Mouse (Mus musculus): ENCODE results near the gene Ddah1. TPM values are rescaled to one million over a fixed set of nuclear protein-coding genes. Genes with fewer than 3 reads are reported as not detected.

Gene Ddah1
- polyA plus RNA-seq, 1 experiment from 2014 or later: 24.7 TPM

- Histone ChIP-seq H3K27ac (0 out of 2 replicates have a peak overlapping the region, but pooled peaks have one; percentile 30), H3K4me1 (replicated peaks) (0 out of 2 replicates have a peak, but pooled peaks cover 3% of the 10 kb centered on the region), H3K4me3 (no peak overlapping the region), H3K27me3 (ENCODE audit: insufficient read depth, poor library complexity, severe bottlenecking) (no peaks in the 10 kb centered on the region), H3K9me3 (no peaks in the 10 kb centered on the region), H3K36me3 (no peaks in the 10 kb centered on the region; the same call in 1 of the 2 replicates)
- DNase-seq (ENCODE audit: low spot score): no peak
- 81% methylated on average over 10 of the region's 10 CpGs for WGBS
Observed at GRCm38 (mm10) chr3:145798042-145798441, 39.6 kb downstream of the Ddah1 start.

GRCm38 (mm10) chr3:145798751-145799188 is 40.3 kb downstream of the Ddah1 start:
- H3K4me3 ChIP-seq: no peak overlapping the region
- DNase-seq (ENCODE audit: low spot score): no peak
- H3K36me3 ChIP-seq: no peaks in the 10 kb centered on the region; the same call in 1 of the 2 replicates
- H3K27me3 ChIP-seq (ENCODE audit: insufficient read depth, poor library complexity, severe bottlenecking): no peaks in the 10 kb centered on the region
- H3K9me3 ChIP-seq: no peaks in the 10 kb centered on the region
- 0 out of 2 replicates have a peak, but pooled peaks cover 3% of the 10 kb centered on the region for H3K4me1 ChIP-seq (replicated peaks)
- no peak overlapping the region for H3K27ac ChIP-seq
- 75% methylated on average over 6 of the region's 6 CpGs for WGBS

- H3K4me1 ChIP-seq (replicated peaks): 0 out of 2 replicates have a peak, but pooled peaks cover 3% of the 10 kb centered on the region
- 83% methylated on average over 3 of the region's 3 CpGs for WGBS
Observed at GRCm38 (mm10) chr3:145799365-145799764, 40.9 kb downstream of the Ddah1 start.

GRCm38 (mm10) chr3:145802106-145802505 is 43.6 kb downstream of the Ddah1 start:
- Histone ChIP-seq H3K27ac (no peak overlapping the region), H3K9me3 (no peaks in the 10 kb centered on the region), H3K36me3 (no peaks in the 10 kb centered on the region), H3K27me3 (ENCODE audit: insufficient read depth, poor library complexity, severe bottlenecking) (no peaks in the 10 kb centered on the region), H3K4me1 (replicated peaks) (peaks cover 24% of the 10 kb centered on the region), H3K4me3 (no peak overlapping the region)
- no peak for DNase-seq (ENCODE audit: low spot score)
- 82% methylated on average over 6 of the region's 6 CpGs for WGBS

More at GRCm38 (mm10) chr3:145799365-145799764, 40.9 kb downstream of the Ddah1 start:
- Histone ChIP-seq H3K36me3 (no peaks in the 10 kb centered on the region), H3K4me3 (no peak overlapping the region), H3K9me3 (no peaks in the 10 kb centered on the region), H3K27me3 (ENCODE audit: insufficient read depth, poor library complexity, severe bottlenecking) (no peaks in the 10 kb centered on the region), H3K27ac (0 out of 2 replicates have a peak overlapping the region, but pooled peaks have one; percentile 12)
- DNase-seq (ENCODE audit: low spot score): no peak

- Histone ChIP-seq H3K4me1 (replicated peaks) (peaks cover 27% of the 10 kb centered on the region), H3K27ac (peak overlapping the region; percentile 50), H3K36me3 (no peaks in the 10 kb centered on the region), H3K27me3 (ENCODE audit: insufficient read depth, poor library complexity, severe bottlenecking) (no peaks in the 10 kb centered on the region), H3K4me3 (no peak overlapping the region), H3K9me3 (no peaks in the 10 kb centered on the region)
- WGBS: 39% methylated on average over 4 of the region's 4 CpGs
- DNase-seq (ENCODE audit: low spot score): no peak
Observed at GRCm38 (mm10) chr3:145805848-145806247, 47.4 kb downstream of the Ddah1 start.

DNA sequence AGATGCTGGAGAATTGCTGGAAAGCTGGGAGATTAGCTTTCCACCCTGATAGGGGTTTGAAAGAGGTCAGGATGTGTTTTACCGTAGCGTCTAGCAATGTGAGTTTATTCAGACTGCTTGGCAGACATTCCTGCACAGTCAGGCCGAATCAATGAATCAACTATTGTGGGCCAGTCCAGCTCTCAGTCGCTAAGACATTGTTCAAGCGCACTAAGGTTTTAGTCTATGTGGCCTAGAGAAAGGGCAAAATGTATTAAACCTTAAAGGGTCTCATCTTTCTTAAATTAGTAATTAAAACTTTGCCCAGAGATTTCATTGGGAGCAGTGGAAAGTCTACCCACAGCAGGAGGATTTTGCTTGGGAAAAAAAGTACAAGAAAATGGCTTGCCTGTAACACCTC is 48.0 kb downstream of the Ddah1 start:
- no peaks in the 10 kb centered on the region for H3K27me3 ChIP-seq (ENCODE audit: insufficient read depth, poor library complexity, severe bottlenecking)
- H3K36me3 ChIP-seq: no peaks in the 10 kb centered on the region
- 27% methylated on average over 5 of the region's 5 CpGs for WGBS
- no peak for DNase-seq (ENCODE audit: low spot score)
- H3K4me3 ChIP-seq: no peak overlapping the region
- H3K9me3 ChIP-seq: no peaks in the 10 kb centered on the region
- peaks cover 27% of the 10 kb centered on the region for H3K4me1 ChIP-seq (replicated peaks)
- H3K27ac ChIP-seq: peak overlapping the region; percentile 67; the same call in 1 of the 2 replicates

GRCm38 (mm10) chr3:145816807-145817206 is 58.3 kb downstream of the Ddah1 start:
- H3K4me3 ChIP-seq: no peak overlapping the region
- 81% methylated on average over 1 of the region's 1 CpGs for WGBS
- no peak for DNase-seq (ENCODE audit: low spot score)
- no peaks in the 10 kb centered on the region for H3K27me3 ChIP-seq (ENCODE audit: insufficient read depth, poor library complexity, severe bottlenecking)
- H3K27ac ChIP-seq: peak overlapping the region; percentile 80
- peaks cover 25% of the 10 kb centered on the region for H3K4me1 ChIP-seq (replicated peaks)
- no peaks in the 10 kb centered on the region for H3K9me3 ChIP-seq
- H3K36me3 ChIP-seq: 0 out of 2 replicates have a peak, but pooled peaks cover 2% of the 10 kb centered on the region

- Histone ChIP-seq H3K9me3 (no peaks in the 10 kb centered on the region), H3K4me3 (no peak overlapping the region), H3K4me1 (replicated peaks) (peaks cover 25% of the 10 kb centered on the region), H3K36me3 (0 out of 2 replicates have a peak, but pooled peaks cover 2% of the 10 kb centered on the region), H3K27ac (peak overlapping the region; percentile 80), H3K27me3 (ENCODE audit: insufficient read depth, poor library complexity, severe bottlenecking) (no peaks in the 10 kb centered on the region)
- WGBS: 33% methylated on average over 6 of the region's 6 CpGs
- peak; percentile 25 for DNase-seq (ENCODE audit: low spot score)
Observed at GRCm38 (mm10) chr3:145817276-145817675, 58.8 kb downstream of the Ddah1 start.

GRCm38 (mm10) chr3:145820439-145820838 is 62.0 kb downstream of the Ddah1 start:
- Histone ChIP-seq H3K4me1 (replicated peaks) (peaks cover 37% of the 10 kb centered on the region), H3K9me3 (no peaks in the 10 kb centered on the region), H3K27me3 (ENCODE audit: insufficient read depth, poor library complexity, severe bottlenecking) (no peaks in the 10 kb centered on the region), H3K36me3 (0 out of 2 replicates have a peak, but pooled peaks cover 2% of the 10 kb centered on the region), H3K27ac (0 out of 2 replicates have a peak overlapping the region, but pooled peaks have one; percentile 35), H3K4me3 (no peak overlapping the region)
- no peak for DNase-seq (ENCODE audit: low spot score)
- WGBS: 78% methylated on average over 2 of the region's 2 CpGs

- Histone ChIP-seq H3K36me3 (0 out of 2 replicates have a peak, but pooled peaks cover 2% of the 10 kb centered on the region), H3K27me3 (ENCODE audit: insufficient read depth, poor library complexity, severe bottlenecking) (no peaks in the 10 kb centered on the region), H3K4me3 (no peak overlapping the region), H3K4me1 (replicated peaks) (peaks cover 42% of the 10 kb centered on the region), H3K9me3 (no peaks in the 10 kb centered on the region), H3K27ac (0 out of 2 replicates have a peak overlapping the region, but pooled peaks have one; percentile 35)
- no peak for DNase-seq (ENCODE audit: low spot score)
- WGBS: 92% methylated on average over 2 of the region's 2 CpGs
Observed at GRCm38 (mm10) chr3:145820938-145821337, 62.5 kb downstream of the Ddah1 start.

GRCm38 (mm10) chr3:145822201-145822600 is 63.7 kb downstream of the Ddah1 start:
- Histone ChIP-seq H3K27ac (peak overlapping the region; percentile 50), H3K4me3 (no peak overlapping the region), H3K27me3 (ENCODE audit: insufficient read depth, poor library complexity, severe bottlenecking) (no peaks in the 10 kb centered on the region), H3K9me3 (no peaks in the 10 kb centered on the region), H3K4me1 (replicated peaks) (peaks cover 41% of the 10 kb centered on the region), H3K36me3 (0 out of 2 replicates have a peak, but pooled peaks cover 2% of the 10 kb centered on the region)
- no peak for DNase-seq (ENCODE audit: low spot score)
- WGBS: 90% methylated on average over 4 of the region's 4 CpGs

GRCm38 (mm10) chr3:145823661-145824060 is 65.2 kb downstream of the Ddah1 start:
- H3K36me3 ChIP-seq: 0 out of 2 replicates have a peak, but pooled peaks cover 2% of the 10 kb centered on the region
- H3K9me3 ChIP-seq: no peaks in the 10 kb centered on the region
- no peak overlapping the region for H3K4me3 ChIP-seq
- no peak overlapping the region for H3K27ac ChIP-seq
- DNase-seq (ENCODE audit: low spot score): no peak
- peaks cover 47% of the 10 kb centered on the region for H3K4me1 ChIP-seq (replicated peaks)
- H3K27me3 ChIP-seq (ENCODE audit: insufficient read depth, poor library complexity, severe bottlenecking): no peaks in the 10 kb centered on the region
- WGBS: 88% methylated on average over 4 of the region's 4 CpGs

GRCm38 (mm10) chr3:145825416-145826055 is 67.1 kb downstream of the Ddah1 start:
- Histone ChIP-seq H3K9me3 (no peaks in the 10 kb centered on the region), H3K27me3 (ENCODE audit: insufficient read depth, poor library complexity, severe bottlenecking) (no peaks in the 10 kb centered on the region), H3K4me3 (no peak overlapping the region), H3K36me3 (0 out of 2 replicates have a peak, but pooled peaks cover 2% of the 10 kb centered on the region), H3K4me1 (replicated peaks) (peaks cover 41% of the 10 kb centered on the region), H3K27ac (no peak overlapping the region)
- WGBS: 45% methylated on average over 11 of the region's 11 CpGs
- DNase-seq (ENCODE audit: low spot score): peak; percentile 36
